Comparison of ENCODE assay signal across 9 mouse cellular contexts in the genomic region with DNA sequence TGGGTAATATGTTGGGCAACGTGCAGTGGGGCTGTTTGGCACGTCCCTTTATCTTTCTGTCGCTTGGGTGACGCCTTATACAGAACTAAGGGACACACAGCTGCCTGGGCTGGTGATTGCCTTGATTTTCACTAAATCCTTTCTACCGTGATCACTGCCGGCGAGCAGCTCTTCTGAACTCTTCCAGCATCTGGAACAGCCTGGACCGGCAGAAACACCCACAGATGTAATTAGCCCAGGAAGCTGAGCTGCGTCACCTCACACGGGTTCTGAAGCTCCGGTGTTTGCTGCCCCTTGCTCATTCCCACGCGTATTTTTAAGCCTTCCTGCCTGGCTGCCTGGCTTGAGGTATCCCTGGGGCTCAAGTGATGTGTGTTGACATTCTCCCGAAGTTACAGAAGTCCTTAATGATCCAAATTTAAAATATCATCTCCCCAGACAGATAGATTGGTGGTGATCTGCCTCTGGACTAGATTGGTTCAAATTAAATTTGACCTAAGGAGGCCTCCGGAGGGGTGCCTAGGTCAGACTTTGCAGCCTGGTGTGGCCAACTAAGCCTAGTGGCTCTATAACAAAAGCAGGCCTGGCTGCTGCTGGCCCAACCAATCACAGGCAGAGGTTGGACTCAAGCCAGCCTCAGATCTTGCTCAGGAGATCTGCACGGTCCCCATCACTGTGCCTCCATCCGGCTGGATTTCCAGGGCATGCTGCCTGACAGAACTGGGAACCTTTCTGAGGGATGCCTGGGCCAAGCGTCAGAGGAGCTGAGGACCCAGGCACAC. TPM values are rescaled to one million over a fixed set of nuclear protein-coding genes. Genes with fewer than 3 reads are reported as not detected.
DNase-seq lines count a peak whose midpoint lies in the region; ATAC-seq and TF ChIP-seq lines count a peak whose summit lies in the region.
"Had no signal": no experiment of that assay in that cellular context is flagged by ENCODE, and none has a peak within 500 bp of the region (broad histone marks: within the 10 kb centered on the region; RNA-seq: fewer than 3 reads in every experiment).

No protein-coding gene starts in this region.

- ATAC-seq in forebrain, embryonic 14.5 days = no peak
- ATAC-seq in forebrain, embryonic 16.5 days = no peak
- no peak for ATAC-seq in hindbrain, embryonic 13.5 days (ENCODE audit: low FRiP score)

- no peak overlapping the region for H3K27ac ChIP-seq in forebrain, embryonic 14.5 days (ENCODE audit: low read depth, low read length)
- H3K27ac ChIP-seq in forebrain, embryonic 16.5 days (ENCODE audit: low read length) = no peak overlapping the region; the same call in 1 of the 2 replicates
- H3K27ac ChIP-seq in hindbrain, embryonic 13.5 days = peak overlapping the region; percentile 44
- peak overlapping the region; percentile 74 for H3K27ac ChIP-seq in olfactory bulb, adult 2 months (ENCODE audit: insufficient read depth, low read depth, low read length)
- H3K27ac ChIP-seq: lung, embryonic 15.5 days had no signal

- WGBS in forebrain, embryonic 14.5 days = 62% methylated on average over 18 of the region's 18 CpGs
- WGBS in forebrain, embryonic 16.5 days = 56% methylated on average over 18 of the region's 18 CpGs
- 66% methylated on average over 18 of the region's 18 CpGs for WGBS in lung, adult 2 months
- WGBS in hindbrain, embryonic 13.5 days = 58% methylated on average over 18 of the region's 18 CpGs
- 40% methylated on average over 18 of the region's 18 CpGs for WGBS in olfactory bulb, adult 2 months

- peaks cover 4% of the 10 kb centered on the region; the same call in 1 of the 2 replicates for H3K4me1 ChIP-seq in forebrain, embryonic 14.5 days (ENCODE audit: control insufficient read depth, insufficient read depth, low read length)
- H3K4me1 ChIP-seq in forebrain, embryonic 16.5 days (replicated peaks; ENCODE audit: control insufficient read depth, insufficient read depth, low read length) = peaks cover 7% of the 10 kb centered on the region
- H3K4me1 ChIP-seq in lung, adult 2 months (ENCODE audit: control insufficient read depth, insufficient read depth, low read length) = peaks cover 12% of the 10 kb centered on the region; the same call in 1 of the 2 replicates
- peaks cover 16% of the 10 kb centered on the region for H3K4me1 ChIP-seq in hindbrain, embryonic 13.5 days (replicated peaks)
- H3K4me1 ChIP-seq in olfactory bulb, adult 2 months (ENCODE audit: control insufficient read depth, insufficient read depth, low read length) = peaks cover 22% of the 10 kb centered on the region

- no peak overlapping the region for H3K4me3 ChIP-seq in forebrain, embryonic 14.5 days (ENCODE audit: low read depth, low read length)
- H3K4me3 ChIP-seq in forebrain, embryonic 16.5 days (replicated peaks; ENCODE audit: low read length) = no peak overlapping the region
- H3K4me3 ChIP-seq in lung, adult 2 months (replicated peaks; ENCODE audit: extremely low read depth, low read depth, low read length) = peak overlapping the region; percentile 40
- no peak overlapping the region for H3K4me3 ChIP-seq in hindbrain, embryonic 13.5 days
- no peak overlapping the region for H3K4me3 ChIP-seq in olfactory bulb, adult 2 months (ENCODE audit: insufficient read depth, low read depth, low read length)
- H3K4me3 ChIP-seq: lung, embryonic 15.5 days had no signal

- no peak for TF ChIP-seq CTCF in lung, adult 2 months (IDR thresholded peaks at IDR 0.05; ENCODE audit: insufficient read depth, low read length)
- TF ChIP-seq CTCF in olfactory bulb, adult 2 months (IDR thresholded peaks at IDR 0.05; ENCODE audit: insufficient read depth, low read depth, low read length) = no peak

- no peak overlapping the region for H3K9ac ChIP-seq in forebrain, embryonic 14.5 days (ENCODE audit: low read length)
- no peak overlapping the region for H3K9ac ChIP-seq in forebrain, embryonic 16.5 days (replicated peaks; ENCODE audit: low read depth, low read length)
- H3K9ac ChIP-seq in hindbrain, embryonic 13.5 days = no peak overlapping the region
- H3K9ac ChIP-seq: lung, embryonic 15.5 days had no signal

- no peaks in the 10 kb centered on the region for H3K9me3 ChIP-seq in forebrain, embryonic 14.5 days (replicated peaks; ENCODE audit: control insufficient read depth, low read length)
- H3K9me3 ChIP-seq in forebrain, embryonic 16.5 days (ENCODE audit: control insufficient read depth, low read length) = no peaks in the 10 kb centered on the region
- H3K9me3 ChIP-seq in hindbrain, embryonic 13.5 days = no peaks in the 10 kb centered on the region
- H3K9me3 ChIP-seq: lung, embryonic 15.5 days had no signal

- no peaks in the 10 kb centered on the region for H3K36me3 ChIP-seq in forebrain, embryonic 14.5 days (ENCODE audit: control insufficient read depth, insufficient read depth, low read length)
- H3K36me3 ChIP-seq in forebrain, embryonic 16.5 days (ENCODE audit: control insufficient read depth, insufficient read depth) = no peaks in the 10 kb centered on the region
- H3K36me3 ChIP-seq in hindbrain, embryonic 13.5 days = no peaks in the 10 kb centered on the region
- H3K36me3 ChIP-seq: lung, embryonic 15.5 days had no signal

- TF ChIP-seq POLR2A in lung, adult 2 months (IDR thresholded peaks at IDR 0.05; ENCODE audit: borderline replicate concordance, extremely low read depth, low read depth, low read length) = no peak; the same call in 1 of the 2 replicates
- no peak for TF ChIP-seq POLR2A in olfactory bulb, adult 2 months (IDR thresholded peaks at IDR 0.05; ENCODE audit: insufficient read depth, low read depth, low read length)

- peak; percentile 63 for DNase-seq in forebrain, embryonic 14.5 days (ENCODE audit: low spot score)
- DNase-seq in lung, adult 2 months = no peak
- DNase-seq in lung, postnatal 25 days (ENCODE audit: low spot score) = no peak
- DNase-seq in cerebellum, adult 11 months = no peak
- no peak for DNase-seq in ovary, postnatal 10 days (ENCODE audit: low spot score)

- H3K27me3 ChIP-seq in forebrain, embryonic 14.5 days (replicated peaks; ENCODE audit: control insufficient read depth, insufficient read depth, low read length) = no peaks in the 10 kb centered on the region
- H3K27me3 ChIP-seq in forebrain, embryonic 16.5 days (replicated peaks; ENCODE audit: control insufficient read depth, insufficient read depth, low read length) = no peaks in the 10 kb centered on the region
- no peaks in the 10 kb centered on the region for H3K27me3 ChIP-seq in hindbrain, embryonic 13.5 days
- H3K27me3 ChIP-seq: lung, embryonic 15.5 days had no signal

- no peak overlapping the region for H3K4me2 ChIP-seq in forebrain, embryonic 14.5 days (ENCODE audit: low read length)
- H3K4me2 ChIP-seq in forebrain, embryonic 16.5 days (ENCODE audit: low read length) = no peak overlapping the region
- H3K4me2 ChIP-seq in hindbrain, embryonic 13.5 days = no peak overlapping the region
- H3K4me2 ChIP-seq: lung, embryonic 15.5 days had no signal

RNA-seq across cellular contexts. Expression of gene Sik1, which starts 57.5 kb away (rescaled TPM):
- polyA plus RNA-seq in forebrain, embryonic 14.5 days (2014; fragmentation: Nextera tagmentation; extraction: Ambion mirVana) = 12.2 and 14.7 TPM in 2 replicates
- polyA plus RNA-seq in forebrain, embryonic 16.5 days (2015; fragmentation: Nextera tagmentation; extraction: Ambion mirVana) = 19.9 and 20.1 TPM in 2 replicates
- 60.5 and 87.9 TPM in 2 replicates for polyA plus RNA-seq in lung, adult 2 months (2012; rRNA removed)
- 20.1 and 23.4 TPM in 2 replicates for polyA plus RNA-seq in hindbrain, embryonic 13.5 days (2015; fragmentation: Nextera tagmentation; extraction: Ambion mirVana)
- polyA plus RNA-seq in olfactory bulb, adult 2 months (2012; ENCODE audit: insufficient read depth, insufficient read length, low replicate concordance, missing spikeins) = not detected in 2 replicates

Comparison
In these comparisons a context has a peak if more than half of its experiments do, and no peak if none do; other contexts are left out.
1. H3K27ac ChIP-seq: peak in hindbrain, embryonic 13.5 days (single experiment) and olfactory bulb, adult 2 months (single experiment); none in forebrain, embryonic 14.5 days (single experiment) and forebrain, embryonic 16.5 days (single experiment).